Mouse (Mus musculus): ENCODE results near the gene Sgsm1.

GRCm38 (mm10) chr5:113291125-113291524 is 19.5 kb downstream of the Sgsm1 start:
- TF ChIP-seq CTCF (IDR thresholded peaks at IDR 0.05; ENCODE audit: control insufficient read depth, insufficient read depth, insufficient read length) (no peak), CEBPB (IDR thresholded peaks at IDR 0.05; ENCODE audit: low read depth) (no peak), MYOG (IDR thresholded peaks at IDR 0.05; ENCODE audit: control insufficient read depth, extremely low read depth, insufficient read length) (no peak)
